In genomic region chrX:151045850-151046249, GRCm38 (mm10) we compare ENCODE assay signal across 8 mouse cellular contexts. TPM values are rescaled to one million over a fixed set of nuclear protein-coding genes. Genes with fewer than 3 reads are reported as not detected.
DNase-seq lines count a peak whose midpoint lies in the region; ATAC-seq and TF ChIP-seq lines count a peak whose summit lies in the region.

Gene Fgd1 (plus strand): TSS chrX:151046150.

- H3K9ac ChIP-seq in hindbrain, embryonic 13.5 days = peak within 1 kb of the TSS; percentile 89
- 0 out of 2 replicates have a peak within 1 kb of the TSS, but pooled peaks have one; percentile 47 for H3K9ac ChIP-seq in liver, embryonic 16.5 days (ENCODE audit: low read depth, low read length)

- H3K9me3 ChIP-seq in hindbrain, embryonic 13.5 days = no peaks in the 10 kb centered on the region; the same call in 1 of the 2 replicates
- H3K9me3 ChIP-seq in liver, embryonic 16.5 days (replicated peaks; ENCODE audit: control insufficient read depth, low read length) = no peaks in the 10 kb centered on the region

- TF ChIP-seq CTCF in brain, embryonic 14.5 days (IDR thresholded peaks at IDR 0.05; ENCODE audit: borderline replicate concordance, extremely low read depth, insufficient read depth, insufficient read length) = no peak

- peak within 1 kb of the TSS; percentile 91 for H3K27ac ChIP-seq in hindbrain, embryonic 13.5 days
- H3K27ac ChIP-seq in liver, embryonic 16.5 days (ENCODE audit: low read length) = no peak within 1 kb of the TSS

- H3K4me3 ChIP-seq in hindbrain, embryonic 13.5 days = peak within 1 kb of the TSS; percentile 70
- peak within 1 kb of the TSS; percentile 57 for H3K4me3 ChIP-seq in liver, embryonic 16.5 days (ENCODE audit: low read depth, low read length)

- H3K36me3 ChIP-seq in hindbrain, embryonic 13.5 days = no peaks in the 10 kb centered on the region
- H3K36me3 ChIP-seq in liver, embryonic 16.5 days (ENCODE audit: control insufficient read depth, insufficient read depth) = no peaks in the 10 kb centered on the region

- TF ChIP-seq POLR2A in brain, embryonic 14.5 days (IDR thresholded peaks at IDR 0.05; ENCODE audit: borderline replicate concordance, extremely low read depth, insufficient read depth, insufficient read length, poor library complexity, severe bottlenecking) = no peak

- peak within 1 kb of the TSS; percentile 68 for H3K4me2 ChIP-seq in hindbrain, embryonic 13.5 days
- H3K4me2 ChIP-seq in liver, embryonic 16.5 days (ENCODE audit: low read depth, low read length) = peak within 1 kb of the TSS; percentile 49

- DNase-seq in layer of hippocampus, adult 18-20 months (ENCODE audit: low spot score in 2 of 2) = no peak
- no peak for DNase-seq in layer of hippocampus, adult 11-12 months (ENCODE audit: low spot score)
- no peak for DNase-seq in brain, embryonic 14.5 days (ENCODE audit: low read depth)
- DNase-seq in ovary, postnatal 14 days (ENCODE audit: low spot score) = no peak
- DNase-seq in frontal cortex, postnatal 25 days (ENCODE audit: low spot score in 2 of 2) = no peak
- no peak for DNase-seq in right cerebral cortex, postnatal 25 days

- H3K27me3 ChIP-seq in hindbrain, embryonic 13.5 days = no peaks in the 10 kb centered on the region
- peaks cover 26% of the 10 kb centered on the region for H3K27me3 ChIP-seq in liver, embryonic 16.5 days (ENCODE audit: control insufficient read depth, insufficient read depth, low read depth, low read length)

- 97% methylated on average over 8 of the region's 8 CpGs for WGBS in hindbrain, embryonic 13.5 days
- 77% methylated on average over 8 of the region's 8 CpGs for WGBS in liver, embryonic 16.5 days (ENCODE audit: insufficient replicate concordance)

- peaks cover 27% of the 10 kb centered on the region for H3K4me1 ChIP-seq in hindbrain, embryonic 13.5 days (replicated peaks)
- H3K4me1 ChIP-seq in liver, embryonic 16.5 days (ENCODE audit: control insufficient read depth, low read depth, low read length) = no peaks in the 10 kb centered on the region

- no peak for ATAC-seq in hindbrain, embryonic 13.5 days (ENCODE audit: low FRiP score)
- no peak for ATAC-seq in liver, embryonic 16.5 days (ENCODE audit: low read depth)

RNA-seq across cellular contexts. Expression of gene Fgd1, which starts in this region (rescaled TPM):
- total RNA-seq in layer of hippocampus, adult 18-20 months (2021) = 10 to 100 TPM; 16.4 to 17.5 TPM
- 33.5 and 47.7 TPM in 2 replicates for polyA plus RNA-seq in brain, embryonic 14.5 days (2012; rRNA removed)
- 11.1 and 12.7 TPM in 2 replicates for polyA plus RNA-seq in hindbrain, embryonic 13.5 days (2015; fragmentation: Nextera tagmentation; extraction: Ambion mirVana)
- polyA plus RNA-seq in liver, embryonic 16.5 days (2015; fragmentation: Nextera tagmentation; extraction: Ambion mirVana) = 1.8 and 2.0 TPM in 2 replicates
